Mouse (Mus musculus) bone marrow, adult 2 months (tissue): ENCODE measurements around the gene Znhit2. TPM values are rescaled to one million over a fixed set of nuclear protein-coding genes. Genes with fewer than 3 reads are reported as not detected.
A peak's percentile ranks its signal among the peaks of the same experiment; 100 is the strongest.

Source experiments
- H3K27ac ChIP-seq: fragments of 200-500 bp; 2 replicates; pipeline ENCODE4 v1.5.1; 2012; ENCODE audit warnings: low read depth, mild to moderate bottlenecking, control low read depth, inconsistent platforms, low read length; ENCODE audit not compliant: control insufficient read depth, poor library complexity, insufficient read depth
- H3K4me1 ChIP-seq: fragments of 200-500 bp; 2 replicates; pipeline ENCODE4 v1.6.1; 2011; ENCODE audit warnings: low read length; ENCODE audit not compliant: control insufficient read depth, insufficient read depth
- H3K4me3 ChIP-seq: fragments of 200-500 bp; replicated peaks from 2 replicates; pipeline ENCODE3; 2011; ENCODE audit warnings: mild to moderate bottlenecking, low read depth, low read length, control low read depth; ENCODE audit not compliant: control insufficient read depth
- CTCF ChIP-seq: fragments of 200-500 bp; IDR thresholded peaks from 2 replicates; pipeline ENCODE4 v1.5.1; 2011; ENCODE audit warnings: low read length, control low read depth; ENCODE audit not compliant: control insufficient read depth, insufficient read depth
- POLR2A ChIP-seq: fragments of 200-500 bp; IDR thresholded peaks from 2 replicates; pipeline ENCODE4 v1.6.1; 2011; ENCODE audit warnings: low read depth, mild to moderate bottlenecking, control low read depth, low read length, borderline replicate concordance; ENCODE audit not compliant: control insufficient read depth
- WGBS: fragments of 180-500 bp; shearing (Covaris S2); methylation state at CpG from one replicate; pipeline ENCODE4 v1.1.7; 2018; 5-methylcytosine and 5-hydroxymethylcytosine counted together
- polyA plus RNA-seq: library from polyadenylated mRNA; stranded (reverse); fragments of >200 nt; gene quantifications from 2 replicates; pipeline ENCODE4 v1.2.4, GENCODE M21; 2011; ENCODE audit warnings: low replicate concordance; ENCODE audit not compliant: missing spikeins, insufficient read depth, insufficient read length

Gene Znhit2
- polyA plus RNA-seq, 1 experiment = 14.3 TPM

- no peak for TF ChIP-seq CTCF
- TF ChIP-seq POLR2A = no peak
- peaks cover 4% of the 10 kb centered on the region for H3K4me1 ChIP-seq
- H3K27ac ChIP-seq = no peak overlapping the region
- 88% methylated on average over 6 of the region's 6 CpGs for WGBS
- H3K4me3 ChIP-seq = no peak overlapping the region
Measured at GRCm38 (mm10) chr19:6063081-6063480, 2.1 kb downstream of the Znhit2 start.

GRCm38 (mm10) chr19:6066571-6066970, 5.6 kb downstream of the Znhit2 start:
- TF ChIP-seq CTCF (no peak), POLR2A (no peak)
- Histone ChIP-seq H3K4me3 (no peak overlapping the region), H3K27ac (no peak overlapping the region), H3K4me1 (peaks cover 6% of the 10 kb centered on the region)
- WGBS = 44% methylated on average over 5 of the region's 5 CpGs

GRCm38 (mm10) chr19:6067011-6067723, 6.2 kb downstream of the Znhit2 start:
- 1% methylated on average over 30 of the region's 30 CpGs for WGBS

GRCm38 (mm10) chr19:6067724-6068415, 6.9 kb downstream of the Znhit2 start, which contains the start of gene Tm7sf2:
Gene Tm7sf2, minus strand, starts transcription at chr19:6068373.
- Histone ChIP-seq H3K27ac (peak within 1 kb of the TSS; percentile 7; the same call in 1 of the 2 replicates), H3K4me3 (peak within 1 kb of the TSS; percentile 56), H3K4me1 (peaks cover 4% of the 10 kb centered on the region)
- TF ChIP-seq CTCF (0 out of 2 replicates have a peak, but pooled peaks have one; percentile 12), POLR2A (no peak)
- 14% methylated on average over 33 of the region's 33 CpGs for WGBS

More at GRCm38 (mm10) chr19:6067011-6067723, 6.2 kb downstream of the Znhit2 start:
- 0 out of 2 replicates have a peak overlapping the region, but pooled peaks have one; percentile 6 for H3K27ac ChIP-seq
- peak overlapping the region; percentile 56 for H3K4me3 ChIP-seq
- no peak for TF ChIP-seq POLR2A
- peak; percentile 92 for TF ChIP-seq CTCF
- peaks cover 6% of the 10 kb centered on the region for H3K4me1 ChIP-seq

- 82% methylated on average over 4 of the region's 4 CpGs for WGBS
- Histone ChIP-seq H3K27ac (no peak overlapping the region), H3K4me3 (no peak overlapping the region), H3K4me1 (peaks cover 6% of the 10 kb centered on the region)
- TF ChIP-seq CTCF (no peak), POLR2A (no peak)
Measured at GRCm38 (mm10) chr19:6068951-6069350, 8.0 kb downstream of the Znhit2 start.

GRCm38 (mm10) chr19:6069851-6070250, 8.9 kb downstream of the Znhit2 start:
- peaks cover 6% of the 10 kb centered on the region for H3K4me1 ChIP-seq
- no peak overlapping the region for H3K27ac ChIP-seq
- no peak for TF ChIP-seq CTCF
- no peak for TF ChIP-seq POLR2A
- no peak overlapping the region for H3K4me3 ChIP-seq
- 85% methylated on average over 10 of the region's 10 CpGs for WGBS

GRCm38 (mm10) chr19:6070571-6071250, 9.7 kb downstream of the Znhit2 start:
- TF ChIP-seq CTCF = no peak
- TF ChIP-seq POLR2A = no peak
- WGBS = 87% methylated on average over 31 of the region's 31 CpGs
- Histone ChIP-seq H3K4me3 (no peak overlapping the region), H3K4me1 (peaks cover 6% of the 10 kb centered on the region), H3K27ac (peak overlapping the region; percentile 35; the same call in 1 of the 2 replicates)

GRCm38 (mm10) chr19:6071261-6071660, 10.3 kb downstream of the Znhit2 start:
- 80% methylated on average over 19 of the region's 19 CpGs for WGBS
- Histone ChIP-seq H3K27ac (peak overlapping the region; percentile 35; the same call in 1 of the 2 replicates), H3K4me3 (no peak overlapping the region), H3K4me1 (peaks cover 7% of the 10 kb centered on the region)
- no peak for TF ChIP-seq CTCF
- TF ChIP-seq POLR2A = peak; percentile 23; the same call in 1 of the 2 replicates
